Mouse (Mus musculus) spleen, adult 2 months (tissue): ENCODE measurements around the gene Ifrd1. TPM values are rescaled to one million over a fixed set of nuclear protein-coding genes. Genes with fewer than 3 reads are reported as not detected.
"Not testable (repeated sequence)": the region's sequence is repeated elsewhere in the genome, so short reads cannot be mapped to it uniquely, and the experiment has no call there.

Source experiments
- DNase-seq, 2 experiments: peaks; one replicate each; pipeline versions ENCODE4 v3.0.0 to v3.0.0-alpha.2; 2012 to 2021; ENCODE audit warnings: low spot score in 2 of 2, low read depth in 1 of 2
- H3K27ac ChIP-seq: fragments of 200-500 bp; 2 replicates; pipeline ENCODE4 v1.5.1; 2012; ENCODE audit warnings: low read length, inconsistent platforms; ENCODE audit not compliant: insufficient read depth
- H3K27me3 ChIP-seq: fragments of 200-500 bp; 2 replicates; pipeline ENCODE4 v1.6.1; 2012; ENCODE audit warnings: mild to moderate bottlenecking, moderate library complexity, low read length, inconsistent platforms; ENCODE audit not compliant: control insufficient read depth, insufficient read depth
- H3K36me3 ChIP-seq: fragments of 200-500 bp; 2 replicates; pipeline ENCODE4 v1.6.1; 2012; ENCODE audit warnings: mild to moderate bottlenecking, low read length, inconsistent platforms; ENCODE audit not compliant: control insufficient read depth, insufficient read depth
- H3K4me1 ChIP-seq: fragments of 200-500 bp; 2 replicates; pipeline ENCODE4 v1.6.1; 2011; ENCODE audit warnings: inconsistent platforms; ENCODE audit not compliant: control insufficient read depth, insufficient read depth, insufficient read length
- H3K4me3 ChIP-seq: fragments of 200-500 bp; 2 replicates; pipeline ENCODE4 v1.5.1; 2011; ENCODE audit warnings: mild to moderate bottlenecking, inconsistent platforms; ENCODE audit not compliant: insufficient read depth, insufficient read length; ENCODE audit errors: extremely low read depth
- CTCF ChIP-seq: fragments of 200-500 bp; IDR thresholded peaks from 2 replicates; pipeline ENCODE4 v1.5.1; 2011; ENCODE audit warnings: mild to moderate bottlenecking, inconsistent platforms; ENCODE audit not compliant: insufficient read depth, insufficient read length, insufficient replicate concordance; ENCODE audit errors: extremely low read depth
- POLR2A ChIP-seq: fragments of 200-500 bp; IDR thresholded peaks from 2 replicates; pipeline ENCODE4 v1.6.1; 2011; ENCODE audit warnings: low read depth, low read length, inconsistent platforms
- WGBS: fragments of 180-500 bp; shearing (Covaris S2); methylation state at CpG from one replicate; pipeline ENCODE4 v1.1.7; 2018; 5-methylcytosine and 5-hydroxymethylcytosine counted together
- polyA plus RNA-seq: library from polyadenylated mRNA; depleted of rRNA; stranded (reverse); fragments of >200 nt; gene quantifications from 2 replicates; pipeline ENCODE4 v1.2.3, GENCODE M21; 2012

Ifrd1 gene
- polyA plus RNA-seq, 1 experiment, result 8.2 TPM

GRCm38 (mm10) chr12:40256033-40256432 lies 7.7 kb upstream of the Ifrd1 start:
- no peak for DNase-seq
- Histone ChIP-seq H3K4me3 (no peak overlapping the region), H3K27ac (no peak overlapping the region), H3K4me1 (no peaks in the 10 kb centered on the region), H3K27me3 (no peaks in the 10 kb centered on the region), H3K36me3 (no peaks in the 10 kb centered on the region)
- TF ChIP-seq CTCF, result no peak
- TF ChIP-seq POLR2A, result no peak

- H3K27me3 ChIP-seq, H3K36me3 ChIP-seq: not testable (repeated sequence)
- WGBS, result 87% methylated on average over 4 of the region's 4 CpGs
Measured at GRCm38 (mm10) chr12:40255310-40255709, 7.0 kb upstream of the Ifrd1 start.

GRCm38 (mm10) chr12:40254729-40255128 lies 6.4 kb upstream of the Ifrd1 start:
- TF ChIP-seq CTCF (no peak), POLR2A (no peak)
- H3K27me3 ChIP-seq, result no peaks in the 10 kb centered on the region
- H3K36me3 ChIP-seq, result no peaks in the 10 kb centered on the region
- H3K4me3 ChIP-seq, result no peak overlapping the region
- no peak for DNase-seq
- no peak overlapping the region for H3K27ac ChIP-seq
- no peaks in the 10 kb centered on the region for H3K4me1 ChIP-seq
- WGBS, result 83% methylated on average over 11 of the region's 11 CpGs

More at GRCm38 (mm10) chr12:40255310-40255709, 7.0 kb upstream of the Ifrd1 start:
- DNase-seq, H3K4me3 ChIP-seq, H3K27ac ChIP-seq, H3K4me1 ChIP-seq: not testable (repeated sequence)

- Histone ChIP-seq H3K36me3 (no peaks in the 10 kb centered on the region), H3K4me3 (no peak overlapping the region), H3K27me3 (no peaks in the 10 kb centered on the region), H3K4me1 (peaks cover under 1% of the 10 kb centered on the region; the same call in 1 of the 2 replicates), H3K27ac (no peak overlapping the region)
- WGBS, result 21% methylated on average over 5 of the region's 5 CpGs
- TF ChIP-seq CTCF, result no peak
- TF ChIP-seq POLR2A, result no peak
- DNase-seq, result no peak
Measured at GRCm38 (mm10) chr12:40253241-40253640, 4.9 kb upstream of the Ifrd1 start.

GRCm38 (mm10) chr12:40250256-40250655 lies 2.0 kb upstream of the Ifrd1 start:
- Histone ChIP-seq H3K27ac (no peak overlapping the region), H3K4me3 (no peak overlapping the region), H3K36me3 (no peaks in the 10 kb centered on the region), H3K4me1 (peaks cover 4% of the 10 kb centered on the region; the same call in 1 of the 2 replicates), H3K27me3 (no peaks in the 10 kb centered on the region)
- DNase-seq, result no peak
- TF ChIP-seq POLR2A (no peak), CTCF (no peak)

- no peak for DNase-seq
- Histone ChIP-seq H3K27me3 (no peaks in the 10 kb centered on the region), H3K4me1 (peaks cover 4% of the 10 kb centered on the region; the same call in 1 of the 2 replicates), H3K27ac (no peak overlapping the region), H3K4me3 (no peak overlapping the region), H3K36me3 (no peaks in the 10 kb centered on the region)
- 77% methylated on average over 6 of the region's 6 CpGs for WGBS
- TF ChIP-seq CTCF (no peak), POLR2A (no peak)
Measured at GRCm38 (mm10) chr12:40247976-40248375, 328 bp downstream of the Ifrd1 start.

GRCm38 (mm10) chr12:40247384-40247783 lies 920 bp downstream of the Ifrd1 start:
- H3K4me1 ChIP-seq, result peaks cover 4% of the 10 kb centered on the region; the same call in 1 of the 2 replicates
- no peak overlapping the region for H3K4me3 ChIP-seq
- no peak overlapping the region for H3K27ac ChIP-seq
- no peaks in the 10 kb centered on the region for H3K36me3 ChIP-seq
- no peaks in the 10 kb centered on the region for H3K27me3 ChIP-seq
- 66% methylated on average over 4 of the region's 4 CpGs for WGBS
- no peak for DNase-seq
- TF ChIP-seq POLR2A (no peak), CTCF (no peak)

- DNase-seq, result no peak
- WGBS, result 85% methylated on average over 7 of the region's 7 CpGs
- Histone ChIP-seq H3K4me3 (no peak overlapping the region), H3K27me3 (no peaks in the 10 kb centered on the region), H3K27ac (no peak overlapping the region), H3K4me1 (peaks cover 4% of the 10 kb centered on the region; the same call in 1 of the 2 replicates), H3K36me3 (no peaks in the 10 kb centered on the region)
- TF ChIP-seq CTCF (no peak), POLR2A (no peak)
Measured at GRCm38 (mm10) chr12:40245434-40245970, 2.8 kb downstream of the Ifrd1 start.
